Mouse (Mus musculus) lung, embryonic 16.5 days (tissue): ENCODE data around the gene Crybg3. TPM values are rescaled to one million over a fixed set of nuclear protein-coding genes. Genes with fewer than 3 reads are reported as not detected.
"Not testable (repeated sequence)": the region's sequence is repeated elsewhere in the genome, so short reads cannot be mapped to it uniquely, and the experiment has no call there.

Source experiments
- ATAC-seq: fragments of 200-750 bp; cut with Nextera tagmentation; 2 replicates; pipeline ENCODE4 v1.8.0; 2017; ENCODE audit warnings: low read depth, mild to moderate bottlenecking, moderate library complexity
- H3K27ac ChIP-seq: fragments of 300-500 bp; sonication (generic); 2 replicates; pipeline ENCODE4 v1.5.1; 2014; ENCODE audit warnings: mild to moderate bottlenecking, control low read depth, low read length
- H3K27me3 ChIP-seq: fragments of 300-500 bp; sonication (generic); 2 replicates; pipeline ENCODE4 v1.6.1; 2014; ENCODE audit warnings: low read depth, low read length, mixed read lengths; ENCODE audit not compliant: control insufficient read depth, insufficient read depth
- H3K36me3 ChIP-seq: fragments of 300-500 bp; sonication (generic); 2 replicates; pipeline ENCODE4 v1.6.1; 2014; ENCODE audit warnings: low read length; ENCODE audit not compliant: control insufficient read depth, insufficient read depth
- H3K4me1 ChIP-seq: fragments of 300-500 bp; sonication (generic); replicated peaks from 2 replicates; pipeline ENCODE4 v1.6.1; 2014; ENCODE audit warnings: low read length, mixed read lengths; ENCODE audit not compliant: control insufficient read depth, insufficient read depth
- H3K4me2 ChIP-seq: fragments of 300-500 bp; sonication (generic); 2 replicates; pipeline ENCODE4 v1.6.1; 2014; ENCODE audit warnings: low read depth, low read length, control low read depth
- H3K4me3 ChIP-seq: fragments of 300-500 bp; sonication (generic); 2 replicates; pipeline ENCODE4 v1.5.1; 2014; ENCODE audit warnings: mild to moderate bottlenecking, low read length, control low read depth
- H3K9ac ChIP-seq: fragments of 300-500 bp; sonication (generic); 2 replicates; pipeline ENCODE4 v1.6.1; 2014; ENCODE audit warnings: low read length, control low read depth
- H3K9me3 ChIP-seq: fragments of 300-500 bp; sonication (generic); 2 replicates; pipeline ENCODE4 v1.6.1; 2016; ENCODE audit warnings: low read length; ENCODE audit not compliant: control insufficient read depth
- WGBS: fragments of 180-500 bp; shearing (Covaris S2); extraction: QIAGEN DNeasy Blood & Tissue Kit; methylation state at CpG from one replicate; pipeline ENCODE4 v1.1.7; 2014; 5-methylcytosine and 5-hydroxymethylcytosine counted together
- polyA plus RNA-seq: library from polyadenylated mRNA; unstranded; fragments of >200 nt; fragmentation: Nextera tagmentation; extraction: Ambion mirVana; gene quantifications from 2 replicates; pipeline ENCODE4 v1.2.1, GENCODE M21; 2015

The Crybg3 gene
- polyA plus RNA-seq, 1 experiment from 2014 or later = 5.5 TPM

DNA sequence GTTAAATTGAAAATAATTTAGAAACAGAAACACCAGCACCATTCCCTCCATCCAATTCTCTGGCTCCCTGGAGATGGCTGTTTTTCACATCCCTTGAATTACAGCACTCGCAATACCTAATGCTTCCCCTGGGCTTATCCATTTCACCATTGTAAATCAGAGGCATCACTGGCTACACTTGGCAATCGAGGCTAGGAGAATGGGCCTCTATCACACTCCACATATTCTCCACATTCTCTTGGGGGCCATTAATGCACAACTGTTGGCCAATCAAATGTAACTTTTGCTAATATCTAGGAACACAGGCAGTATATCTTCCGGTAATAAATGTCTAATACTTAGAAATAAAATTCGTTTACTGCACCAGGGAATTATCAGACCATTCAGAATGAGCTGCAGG lies 137.2 kb downstream of the Crybg3 start:
- Histone ChIP-seq H3K36me3 (no peaks in the 10 kb centered on the region), H3K27me3 (no peaks in the 10 kb centered on the region), H3K4me1 (no peaks in the 10 kb centered on the region), H3K9ac (no peak overlapping the region), H3K27ac (no peak overlapping the region), H3K4me3 (no peak overlapping the region), H3K9me3 (no peaks in the 10 kb centered on the region), H3K4me2 (no peak overlapping the region)
- no peak for ATAC-seq
- WGBS = 70% methylated on average over 4 of the region's 4 CpGs

GRCm38 (mm10) chr16:59459259-59459861 lies 141.4 kb downstream of the Crybg3 start:
- not testable (repeated sequence) for H3K9me3 ChIP-seq, H3K9ac ChIP-seq, H3K27me3 ChIP-seq, H3K27ac ChIP-seq, H3K36me3 ChIP-seq, H3K4me2 ChIP-seq, H3K4me1 ChIP-seq, H3K4me3 ChIP-seq, ATAC-seq
- 68% methylated on average over 5 of the region's 5 CpGs for WGBS

DNA sequence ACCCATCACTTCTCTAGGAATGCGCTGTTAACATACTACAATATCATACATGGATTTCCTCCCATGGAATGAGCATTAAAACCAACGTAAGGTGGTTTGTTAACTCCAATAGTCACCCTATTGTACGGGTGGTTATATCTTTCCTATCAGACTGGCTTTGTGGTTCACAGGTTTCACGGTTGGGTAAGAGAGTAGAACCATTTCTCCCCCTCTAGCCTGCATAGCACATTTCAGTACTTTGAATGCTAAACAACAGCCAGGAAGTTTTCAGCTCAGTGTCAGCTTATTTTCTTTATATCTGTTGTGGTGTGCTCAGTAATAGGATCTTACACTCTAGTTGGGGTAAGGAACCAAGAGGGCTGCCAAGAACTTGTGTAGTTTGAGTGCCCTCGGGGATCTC lies 149.0 kb downstream of the Crybg3 start:
- Histone ChIP-seq H3K27ac (no peak overlapping the region), H3K36me3 (no peaks in the 10 kb centered on the region), H3K9me3 (no peaks in the 10 kb centered on the region), H3K9ac (no peak overlapping the region), H3K27me3 (no peaks in the 10 kb centered on the region), H3K4me2 (no peak overlapping the region), H3K4me3 (no peak overlapping the region), H3K4me1 (no peaks in the 10 kb centered on the region)
- ATAC-seq = no peak
- whole genome bisulfite sequencing = 87% methylated on average over 5 of the region's 5 CpGs

- Histone ChIP-seq H3K4me1 (no peaks in the 10 kb centered on the region), H3K36me3 (no peaks in the 10 kb centered on the region), H3K9ac (no peak overlapping the region), H3K4me3 (no peak overlapping the region), H3K27me3 (no peaks in the 10 kb centered on the region), H3K4me2 (no peak overlapping the region), H3K9me3 (no peaks in the 10 kb centered on the region), H3K27ac (no peak overlapping the region)
- no peak for ATAC-seq
Observed at GRCm38 (mm10) chr16:59449092-59449491, 151.7 kb downstream of the Crybg3 start.

DNA sequence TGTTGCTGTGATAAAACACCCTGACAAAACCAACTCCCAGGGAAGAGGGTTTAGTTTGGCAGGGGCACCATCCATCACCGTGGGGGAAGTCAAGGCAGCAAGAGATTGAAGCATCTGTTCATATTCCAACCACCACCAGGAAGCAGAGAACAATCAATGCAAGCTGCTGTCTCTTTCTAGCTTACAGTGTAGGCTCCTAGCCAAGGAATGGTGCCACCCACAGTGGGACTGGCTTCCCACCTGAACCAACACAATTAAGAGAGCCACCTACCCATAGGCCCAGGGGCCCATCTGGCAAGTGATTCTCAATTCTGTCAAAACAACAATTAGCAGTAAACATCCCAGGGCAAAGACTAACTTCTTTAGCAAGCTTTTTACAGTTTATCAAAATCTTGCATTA lies 152.6 kb downstream of the Crybg3 start:
- Histone ChIP-seq H3K9ac (no peak overlapping the region), H3K4me3 (no peak overlapping the region), H3K36me3 (no peaks in the 10 kb centered on the region), H3K27me3 (no peaks in the 10 kb centered on the region), H3K4me1 (no peaks in the 10 kb centered on the region), H3K4me2 (no peak overlapping the region), H3K9me3 (no peaks in the 10 kb centered on the region), H3K27ac (no peak overlapping the region)
- WGBS = 67% methylated on average over 1 of the region's 1 CpGs
- no peak for ATAC-seq

GRCm38 (mm10) chr16:59444880-59445559 lies 155.8 kb downstream of the Crybg3 start:
- no peaks in the 10 kb centered on the region for H3K36me3 ChIP-seq
- ATAC-seq = no peak
- no peak overlapping the region for H3K27ac ChIP-seq
- 81% methylated on average over 7 of the region's 7 CpGs for WGBS
- H3K27me3 ChIP-seq = no peaks in the 10 kb centered on the region
- no peak overlapping the region for H3K4me2 ChIP-seq
- H3K9me3 ChIP-seq = no peaks in the 10 kb centered on the region
- H3K9ac ChIP-seq = no peak overlapping the region
- no peak overlapping the region for H3K4me3 ChIP-seq
- no peaks in the 10 kb centered on the region for H3K4me1 ChIP-seq

Other genes starting within 250 kb of the Crybg3 start
- not detected in 2 replicates for gene Olfr209, start 237.0 kb downstream of the Crybg3 start, polyA plus RNA-seq
- not detected in 2 replicates for gene Gabrr3, start 193.6 kb downstream of the Crybg3 start, polyA plus RNA-seq
- 24.9 and 26.6 TPM in 2 replicates for gene Riox2, start 129.2 kb downstream of the Crybg3 start, polyA plus RNA-seq
- 32.3 and 36.5 TPM in 2 replicates for gene Arl6, start 38.4 kb upstream of the Crybg3 start, polyA plus RNA-seq